8 mouse cellular contexts compared by ENCODE assay signal in genomic region chr7:25385850-25386555, GRCm38 (mm10). TPM values are rescaled to one million over a fixed set of nuclear protein-coding genes. Genes with fewer than 3 reads are reported as not detected.
A peak's percentile ranks its signal among the peaks of the same experiment; 100 is the strongest.
DNase-seq lines count a peak whose midpoint lies in the region; ATAC-seq lines count a peak whose summit lies in the region.

No protein-coding gene starts in this region.

- peaks cover 41% of the 10 kb centered on the region for H3K4me1 ChIP-seq in heart, embryonic 13.5 days
- peaks cover 9% of the 10 kb centered on the region; the same call in 1 of the 2 replicates for H3K4me1 ChIP-seq in midbrain, embryonic 14.5 days (ENCODE audit: control insufficient read depth, insufficient read depth, low read length)

- no peaks in the 10 kb centered on the region for H3K9me3 ChIP-seq in heart, embryonic 13.5 days
- no peaks in the 10 kb centered on the region for H3K9me3 ChIP-seq in midbrain, embryonic 14.5 days (ENCODE audit: control insufficient read depth, low read length)

- DNase-seq in cerebellum, adult 11 months = peak; percentile 77
- DNase-seq in CD4-positive helper T cell, adult 2 months (ENCODE audit: low read depth, low spot score) = peak; percentile 57
- DNase-seq in cerebellum, adult 11-12 months = peak; percentile 88
- peak; percentile 93 for DNase-seq in kidney, postnatal 14 days
- DNase-seq in midbrain, embryonic 14.5 days = peak; percentile 35
- peak; percentile 79 for DNase-seq in urinary bladder, postnatal 14 days (ENCODE audit: low spot score)

- H3K4me2 ChIP-seq in heart, embryonic 13.5 days = peak overlapping the region; percentile 41
- no peak overlapping the region for H3K4me2 ChIP-seq in midbrain, embryonic 14.5 days (ENCODE audit: low read length)

- H3K4me3 ChIP-seq in heart, embryonic 13.5 days = 0 out of 2 replicates have a peak overlapping the region, but pooled peaks have one; percentile 2
- no peak overlapping the region for H3K4me3 ChIP-seq in midbrain, embryonic 14.5 days (replicated peaks; ENCODE audit: low read depth, low read length)

- peak overlapping the region; percentile 91 for H3K27ac ChIP-seq in heart, embryonic 13.5 days (replicated peaks)
- H3K27ac ChIP-seq in midbrain, embryonic 14.5 days (replicated peaks; ENCODE audit: low read depth, low read length) = no peak overlapping the region

- H3K36me3 ChIP-seq in heart, embryonic 13.5 days = peaks cover 59% of the 10 kb centered on the region
- peaks cover 57% of the 10 kb centered on the region for H3K36me3 ChIP-seq in midbrain, embryonic 14.5 days (ENCODE audit: control insufficient read depth, insufficient read depth, low read length)

- no peak for ATAC-seq in cerebellum, adult (ENCODE audit: insufficient number of reproducible peaks, low FRiP score, low TSS enrichment)
- peak; percentile 45; the same call in 1 of the 2 replicates for ATAC-seq in heart, embryonic 13.5 days (ENCODE audit: extremely low read depth, insufficient number of reproducible peaks, low FRiP score, low TSS enrichment)
- ATAC-seq in midbrain, embryonic 14.5 days (ENCODE audit: low FRiP score, low TSS enrichment) = no peak

- H3K27me3 ChIP-seq in heart, embryonic 13.5 days (replicated peaks) = no peaks in the 10 kb centered on the region
- H3K27me3 ChIP-seq in midbrain, embryonic 14.5 days (ENCODE audit: control insufficient read depth, insufficient read depth, low read length) = no peaks in the 10 kb centered on the region

- WGBS in heart, embryonic 13.5 days = 55% methylated on average over 12 of the region's 12 CpGs
- WGBS in midbrain, embryonic 14.5 days = 87% methylated on average over 12 of the region's 12 CpGs

- peak overlapping the region; percentile 55 for H3K9ac ChIP-seq in heart, embryonic 13.5 days
- no peak overlapping the region for H3K9ac ChIP-seq in midbrain, embryonic 14.5 days (replicated peaks; ENCODE audit: low read length)

RNA-seq across cellular contexts. Expression of gene Lipe, which starts 12.5 kb away (rescaled TPM):
- polyA plus RNA-seq in heart, embryonic 13.5 days (2015; fragmentation: Nextera tagmentation; extraction: Ambion mirVana) = 5.7 and 6.9 TPM in 2 replicates
- polyA plus RNA-seq in midbrain, embryonic 14.5 days (2014; fragmentation: Nextera tagmentation; extraction: Ambion mirVana) = 3.8 and 9.2 TPM in 2 replicates

RNA-seq across cellular contexts. Expression of gene Cnfn, which starts 16.5 kb away (rescaled TPM):
- not detected in 2 replicates for polyA plus RNA-seq in heart, embryonic 13.5 days (2015; fragmentation: Nextera tagmentation; extraction: Ambion mirVana)
- polyA plus RNA-seq in midbrain, embryonic 14.5 days (2014; fragmentation: Nextera tagmentation; extraction: Ambion mirVana) = not detected in 2 replicates

RNA-seq across cellular contexts. Expression of gene Cxcl17, which starts 26.7 kb away (rescaled TPM):
- polyA plus RNA-seq in heart, embryonic 13.5 days (2015; fragmentation: Nextera tagmentation; extraction: Ambion mirVana) = 0.27 and 0.40 TPM in 2 replicates
- 0.29 TPM in 1 of 2 replicates, not detected in the other for polyA plus RNA-seq in midbrain, embryonic 14.5 days (2014; fragmentation: Nextera tagmentation; extraction: Ambion mirVana)

Comparison
In these comparisons a context has a peak if more than half of its experiments do, and no peak if none do; other contexts are left out.
1. DNase-seq: peak in every context shown above with its lines; median percentile 93 in kidney, postnatal 14 days; 88 in cerebellum, adult 11-12 months; 79 in urinary bladder, postnatal 14 days; 77 in cerebellum, adult 11 months; 57 in CD4-positive helper T cell, adult 2 months; 35 in midbrain, embryonic 14.5 days.